Mouse (Mus musculus): Measurements from ENCODE around the gene Drg1. TPM values are rescaled to one million over a fixed set of nuclear protein-coding genes. Genes with fewer than 3 reads are reported as not detected.
"Not testable (repeated sequence)": the region's sequence is repeated elsewhere in the genome, so short reads cannot be mapped to it uniquely, and the experiment has no call there.

The Drg1 gene
- polyA plus RNA-seq, 1 experiment from 2014 or later = 249 TPM

- Histone ChIP-seq H3K9ac (replicated peaks) (peak within 1 kb of the TSS; percentile 41), H3K4me2 (replicated peaks) (peak within 1 kb of the TSS; percentile 33), H3K4me3 (peak within 1 kb of the TSS; percentile 40), H3K27ac (replicated peaks) (peak within 1 kb of the TSS; percentile 58), H3K9me3 (no peaks in the 10 kb centered on the region), H3K27me3 (no peaks in the 10 kb centered on the region), H3K4me1 (peaks cover 10% of the 10 kb centered on the region), H3K36me3 (peaks cover 17% of the 10 kb centered on the region)
- ATAC-seq (replicated peaks) = peak; percentile 78
- WGBS = under 1% methylated on average over 49 of the region's 57 CpGs
These were observed 63.9 kb downstream of the Drg1 start, which contains the start of gene Eif4enif1 for GRCm38 (mm10) chr11:3202231-3202701. TSS of gene Eif4enif1 (plus strand) at chr11:3202392.

GRCm38 (mm10) chr11:3201326-3202230 lies 64.6 kb downstream of the Drg1 start:
- Histone ChIP-seq H3K9ac (replicated peaks) (no peak overlapping the region), H3K4me3 (peak overlapping the region; percentile 40)
- WGBS = 6% methylated on average over 16 of the region's 16 CpGs

DNA sequence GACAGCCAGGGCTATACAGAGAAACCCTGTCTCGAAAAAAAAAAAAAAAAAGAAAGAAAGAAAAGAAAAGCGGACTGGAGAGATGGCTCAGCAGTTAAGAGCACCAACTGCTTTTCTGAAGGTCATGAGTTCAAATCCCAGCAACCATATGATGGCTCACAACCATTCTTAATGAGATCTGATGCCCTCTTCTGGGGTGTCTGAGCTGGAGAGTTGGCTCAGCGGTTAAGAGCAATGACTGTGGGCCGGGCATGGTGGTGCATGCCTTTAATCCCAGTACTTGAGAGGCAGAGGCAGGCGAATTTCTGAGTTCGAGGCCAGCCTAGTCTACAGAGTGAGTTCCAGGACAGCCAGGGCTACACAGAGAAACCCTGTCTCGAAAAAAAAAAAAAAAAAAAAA lies 65.6 kb downstream of the Drg1 start:
- H3K4me2 ChIP-seq (replicated peaks); H3K9ac ChIP-seq (replicated peaks); ATAC-seq (replicated peaks); H3K4me3 ChIP-seq; H3K27ac ChIP-seq (replicated peaks); H3K27me3 ChIP-seq; H3K9me3 ChIP-seq; H3K36me3 ChIP-seq: not testable (repeated sequence)
- over 99% methylated on average over 6 of the region's 7 CpGs for WGBS
- H3K4me1 ChIP-seq = peaks cover 10% of the 10 kb centered on the region

More at GRCm38 (mm10) chr11:3201326-3202230, 64.6 kb downstream of the Drg1 start:
- H3K27me3 ChIP-seq = no peaks in the 10 kb centered on the region
- H3K4me1 ChIP-seq = peaks cover 10% of the 10 kb centered on the region
- ATAC-seq (replicated peaks) = no peak
- H3K36me3 ChIP-seq = peaks cover 13% of the 10 kb centered on the region
- H3K4me2 ChIP-seq (replicated peaks) = peak overlapping the region; percentile 19
- H3K27ac ChIP-seq (replicated peaks) = no peak overlapping the region
- no peaks in the 10 kb centered on the region for H3K9me3 ChIP-seq

GRCm38 (mm10) chr11:3193363-3193762 lies 72.9 kb downstream of the Drg1 start, which contains the start of gene Sfi1:
TSS of gene Sfi1 (minus strand) at chr11:3193463.
- WGBS = 86% methylated on average over 25 of the region's 25 CpGs
- no peak within 1 kb of the TSS for H3K27ac ChIP-seq (replicated peaks)
- H3K4me1 ChIP-seq = no peaks in the 10 kb centered on the region
- no peak within 1 kb of the TSS for H3K4me2 ChIP-seq (replicated peaks)
- no peak within 1 kb of the TSS for H3K4me3 ChIP-seq
- no peak within 1 kb of the TSS for H3K9ac ChIP-seq (replicated peaks)
- H3K27me3 ChIP-seq = no peaks in the 10 kb centered on the region
- no peaks in the 10 kb centered on the region for H3K9me3 ChIP-seq
- H3K36me3 ChIP-seq = no peaks in the 10 kb centered on the region
- no peak for ATAC-seq (replicated peaks)

DNA sequence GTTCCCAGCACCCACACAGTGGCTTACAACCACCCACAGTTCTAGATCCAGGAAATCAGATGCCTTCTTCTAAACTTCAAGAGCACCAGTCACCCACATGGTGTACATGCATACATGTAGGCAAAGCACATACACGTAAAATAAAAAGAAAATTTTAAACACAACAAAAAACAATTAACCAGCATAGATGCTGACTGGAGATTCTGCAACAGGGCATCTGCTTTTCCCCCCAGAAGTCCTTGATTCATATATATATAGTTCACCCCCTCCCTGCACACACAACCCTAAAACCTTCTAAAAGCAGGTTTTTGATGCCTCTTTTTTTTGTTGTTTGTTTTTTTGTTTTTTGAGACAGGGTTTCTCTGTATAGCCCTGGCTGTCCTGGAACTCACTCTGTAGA lies 83.5 kb downstream of the Drg1 start:
- H3K4me1 ChIP-seq; H3K36me3 ChIP-seq; H3K9ac ChIP-seq (replicated peaks); H3K27me3 ChIP-seq; H3K27ac ChIP-seq (replicated peaks); H3K4me3 ChIP-seq; H3K4me2 ChIP-seq (replicated peaks); ATAC-seq (replicated peaks): not testable (repeated sequence)
- 89% methylated on average over 1 of the region's 1 CpGs for WGBS
- peaks cover 11% of the 10 kb centered on the region for H3K9me3 ChIP-seq

- not testable (repeated sequence) for H3K4me2 ChIP-seq (replicated peaks); H3K27ac ChIP-seq (replicated peaks); ATAC-seq (replicated peaks); H3K36me3 ChIP-seq; H3K9ac ChIP-seq (replicated peaks); H3K27me3 ChIP-seq; H3K4me3 ChIP-seq; H3K4me1 ChIP-seq
- H3K9me3 ChIP-seq = peaks cover 11% of the 10 kb centered on the region
- 36% methylated on average over 1 of the region's 1 CpGs for WGBS
These were observed 84.2 kb downstream of the Drg1 start for GRCm38 (mm10) chr11:3181971-3182370.

- H3K27ac ChIP-seq (replicated peaks); H3K27me3 ChIP-seq; H3K4me2 ChIP-seq (replicated peaks); ATAC-seq (replicated peaks); H3K4me3 ChIP-seq; H3K36me3 ChIP-seq; H3K9ac ChIP-seq (replicated peaks); H3K4me1 ChIP-seq: not testable (repeated sequence)
- peaks cover 11% of the 10 kb centered on the region for H3K9me3 ChIP-seq
- WGBS = 64% methylated on average over 4 of the region's 4 CpGs
These were observed 85.0 kb downstream of the Drg1 start for GRCm38 (mm10) chr11:3181250-3181649.

- not testable (repeated sequence) for H3K27me3 ChIP-seq; H3K4me3 ChIP-seq; H3K4me1 ChIP-seq; H3K9ac ChIP-seq (replicated peaks); ATAC-seq (replicated peaks); H3K27ac ChIP-seq (replicated peaks); H3K36me3 ChIP-seq; H3K4me2 ChIP-seq (replicated peaks)
- H3K9me3 ChIP-seq = peaks cover 11% of the 10 kb centered on the region
- 70% methylated on average over 6 of the region's 6 CpGs for WGBS
These were observed 85.6 kb downstream of the Drg1 start for GRCm38 (mm10) chr11:3180510-3181160.

- H3K36me3 ChIP-seq; H3K27ac ChIP-seq (replicated peaks); H3K4me3 ChIP-seq; H3K4me1 ChIP-seq; H3K4me2 ChIP-seq (replicated peaks); ATAC-seq (replicated peaks); H3K9ac ChIP-seq (replicated peaks); H3K27me3 ChIP-seq: not testable (repeated sequence)
- 83% methylated on average over 7 of the region's 7 CpGs for WGBS
- H3K9me3 ChIP-seq = peaks cover 11% of the 10 kb centered on the region
These were observed 86.5 kb downstream of the Drg1 start for GRCm38 (mm10) chr11:3179726-3180092.

GRCm38 (mm10) chr11:3178968-3179725 lies 87.1 kb downstream of the Drg1 start:
- not testable (repeated sequence) for H3K27me3 ChIP-seq; H3K36me3 ChIP-seq; H3K4me3 ChIP-seq; H3K4me1 ChIP-seq; H3K9ac ChIP-seq (replicated peaks); H3K27ac ChIP-seq (replicated peaks); H3K4me2 ChIP-seq (replicated peaks); ATAC-seq (replicated peaks)
- peaks cover 11% of the 10 kb centered on the region for H3K9me3 ChIP-seq
- 83% methylated on average over 6 of the region's 6 CpGs for WGBS

GRCm38 (mm10) chr11:3173425-3174318 lies 92.5 kb downstream of the Drg1 start:
- not testable (repeated sequence) for H3K27ac ChIP-seq (replicated peaks); H3K36me3 ChIP-seq; H3K4me1 ChIP-seq; H3K9ac ChIP-seq (replicated peaks); H3K4me2 ChIP-seq (replicated peaks); H3K27me3 ChIP-seq; H3K4me3 ChIP-seq
- peaks cover 14% of the 10 kb centered on the region for H3K9me3 ChIP-seq
- WGBS = 85% methylated on average over 11 of the region's 11 CpGs
- ATAC-seq (replicated peaks) = peak; percentile 45
